8 mouse cellular contexts compared by ENCODE assay signal in the genomic region with DNA sequence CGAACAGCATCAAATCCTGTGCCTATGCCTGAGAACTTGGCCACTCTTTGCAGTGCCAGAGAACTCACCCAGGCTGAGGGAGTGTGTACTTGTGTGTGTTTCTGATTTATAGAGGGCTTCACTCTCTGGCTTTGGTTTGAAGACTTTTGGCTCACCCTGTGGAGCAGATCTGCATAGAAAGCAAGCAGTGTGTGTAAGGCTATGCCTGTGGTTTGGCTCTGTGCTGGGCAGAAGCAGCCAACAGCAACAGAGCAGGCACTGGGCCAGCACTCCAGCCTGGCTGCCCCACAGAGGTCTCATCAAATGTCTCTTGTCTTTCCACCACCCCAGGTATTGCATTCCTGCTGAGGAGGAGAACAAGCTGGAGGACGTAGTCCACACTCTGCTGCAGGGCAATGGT.
DNase-seq lines count a peak whose midpoint lies in the region.

No protein-coding gene starts in this region.

- peak; percentile 38 to 63 for DNase-seq in left cerebral cortex, postnatal 10 days (ENCODE audit: extremely low spot score in 1 of 2, low spot score in 2 of 2)
- no peak for DNase-seq in left cerebral cortex, postnatal 14 days (ENCODE audit: low spot score in 2 of 2)
- DNase-seq in brain, adult 2 months (ENCODE audit: low read depth, low spot score): peak; percentile 76
- DNase-seq in fibroblast of lung, adult 2 months (ENCODE audit: low read depth): peak; percentile 83
- peak; percentile 73 for DNase-seq in kidney, postnatal 10 days
- no peak for DNase-seq in thymus, adult 18-20 months
- no peak for DNase-seq in spleen, adult 18-20 months
- no peak for DNase-seq in urinary bladder, postnatal 10 days (ENCODE audit: low spot score)

- intact Hi-C loops in left cerebral cortex, postnatal 10 days (cut with DNase I): no loop called here
- intact Hi-C loops in left cerebral cortex, postnatal 14 days (cut with DNase I): no loop called here

Comparison
In these comparisons a context has a peak if more than half of its experiments do, and no peak if none do; other contexts are left out.
1. DNase-seq: peak in left cerebral cortex, postnatal 10 days (2 of 2), brain, adult 2 months (single experiment), fibroblast of lung, adult 2 months (single experiment) and kidney, postnatal 10 days (single experiment); none in left cerebral cortex, postnatal 14 days (0 of 2), thymus, adult 18-20 months (0 of 2), spleen, adult 18-20 months (0 of 2) and urinary bladder, postnatal 10 days (single experiment).